Mouse (Mus musculus): ENCODE measurements at regions not wholly inside any gene's neighbourhood (a gene's known extent, or its start where the extent isn't known, plus 50 kb on each side); places are given as distances from the start of the nearest gene placed in this dataset.

GRCm38 (mm10) chr6:143598916-143599315, 431.9 kb downstream of the Etnk1 start:
- TF ChIP-seq EP300 (IDR thresholded peaks at IDR 0.05; ENCODE audit: insufficient read depth, low read depth, low read length): no peak
- TF ChIP-seq POLR2A (IDR thresholded peaks at IDR 0.05; ENCODE audit: insufficient read depth, low read depth, low read length): no peak
